Mouse (Mus musculus) bone marrow macrophage, adult 2 months (primary cell): ENCODE measurements around the gene Slc18a2. TPM values are rescaled to one million over a fixed set of nuclear protein-coding genes. Genes with fewer than 3 reads are reported as not detected.

Experiments
- H3K27ac ChIP-seq: 2 replicates; pipeline ENCODE4 v1.5.1; 2012; ENCODE audit warnings: low read depth, low read length; ENCODE audit not compliant: insufficient read depth
- H3K4me1 ChIP-seq: 2 replicates; pipeline ENCODE4 v1.6.1; 2012; ENCODE audit warnings: low read length; ENCODE audit not compliant: control insufficient read depth, insufficient read depth
- H3K4me3 ChIP-seq: 2 replicates; pipeline ENCODE4 v1.5.1; 2012; ENCODE audit warnings: mild to moderate bottlenecking, low read length, moderate library complexity; ENCODE audit not compliant: insufficient read depth
- CTCF ChIP-seq: IDR thresholded peaks from 2 replicates; pipeline ENCODE4 v1.5.1; 2012; ENCODE audit warnings: low read depth, mild to moderate bottlenecking, low read length, moderate library complexity
- POLR2A ChIP-seq: IDR thresholded peaks from 2 replicates; pipeline ENCODE4 v1.6.1; 2012; ENCODE audit warnings: mild to moderate bottlenecking, low read depth, low read length, borderline replicate concordance
- polyA plus RNA-seq: library from polyadenylated mRNA; stranded (reverse); fragments of >200 nt; gene quantifications from 2 replicates; pipeline ENCODE4 v1.2.4, GENCODE M21; 2012; ENCODE audit not compliant: missing spikeins, insufficient read depth, insufficient read length

The Slc18a2 gene
- polyA plus RNA-seq, 1 experiment = 0.43 TPM

GRCm38 (mm10) chr19:59273190-59273589 lies 12.5 kb downstream of the Slc18a2 start:
- Histone ChIP-seq H3K4me1 (no peaks in the 10 kb centered on the region), H3K27ac (no peak overlapping the region), H3K4me3 (no peak overlapping the region)
- TF ChIP-seq CTCF (no peak), POLR2A (no peak)

- H3K27ac ChIP-seq = no peak overlapping the region
- H3K4me3 ChIP-seq = no peak overlapping the region
- no peak for TF ChIP-seq POLR2A
- TF ChIP-seq CTCF = no peak
- no peaks in the 10 kb centered on the region for H3K4me1 ChIP-seq
Measured at GRCm38 (mm10) chr19:59276354-59276753, 15.7 kb downstream of the Slc18a2 start.

GRCm38 (mm10) chr19:59280841-59281240 lies 20.1 kb downstream of the Slc18a2 start:
- TF ChIP-seq CTCF = no peak
- TF ChIP-seq POLR2A = no peak

GRCm38 (mm10) chr19:59282001-59282400 lies 21.3 kb downstream of the Slc18a2 start:
- TF ChIP-seq CTCF (no peak), POLR2A (no peak)
- Histone ChIP-seq H3K4me1 (no peaks in the 10 kb centered on the region), H3K4me3 (no peak overlapping the region), H3K27ac (no peak overlapping the region)

More at GRCm38 (mm10) chr19:59280841-59281240, 20.1 kb downstream of the Slc18a2 start:
- H3K4me3 ChIP-seq = no peak overlapping the region
- no peak overlapping the region for H3K27ac ChIP-seq
- H3K4me1 ChIP-seq = no peaks in the 10 kb centered on the region

- H3K27ac ChIP-seq = no peak overlapping the region
- no peak for TF ChIP-seq POLR2A
- no peak for TF ChIP-seq CTCF
- no peaks in the 10 kb centered on the region for H3K4me1 ChIP-seq
- no peak overlapping the region for H3K4me3 ChIP-seq
Measured at GRCm38 (mm10) chr19:59289042-59289441, 28.3 kb downstream of the Slc18a2 start.

- no peak overlapping the region for H3K4me3 ChIP-seq
- no peak overlapping the region for H3K27ac ChIP-seq
- TF ChIP-seq CTCF = no peak
- TF ChIP-seq POLR2A = no peak
- no peaks in the 10 kb centered on the region for H3K4me1 ChIP-seq
Measured at GRCm38 (mm10) chr19:59289811-59290210, 29.1 kb downstream of the Slc18a2 start.

- TF ChIP-seq CTCF (no peak), POLR2A (no peak)
- Histone ChIP-seq H3K27ac (no peak overlapping the region), H3K4me3 (no peak overlapping the region), H3K4me1 (no peaks in the 10 kb centered on the region)
Measured at GRCm38 (mm10) chr19:59292183-59292839, 31.6 kb downstream of the Slc18a2 start.

GRCm38 (mm10) chr19:59315308-59315707 lies 54.6 kb downstream of the Slc18a2 start:
- no peak overlapping the region for H3K4me3 ChIP-seq
- TF ChIP-seq POLR2A (no peak), CTCF (no peak)
- no peak overlapping the region for H3K27ac ChIP-seq
- peaks cover 11% of the 10 kb centered on the region for H3K4me1 ChIP-seq

- no peak for TF ChIP-seq POLR2A
- TF ChIP-seq CTCF = no peak
- H3K4me1 ChIP-seq = peaks cover 4% of the 10 kb centered on the region
Measured at GRCm38 (mm10) chr19:59316571-59316970, 55.9 kb downstream of the Slc18a2 start.

GRCm38 (mm10) chr19:59321990-59322389 lies 61.3 kb downstream of the Slc18a2 start, which contains the start of gene Rps12-ps3:
Rps12-ps3 (plus strand) TSS chr19:59322290.
- Histone ChIP-seq H3K4me1 (no peaks in the 10 kb centered on the region), H3K27ac (no peak within 1 kb of the TSS), H3K4me3 (no peak within 1 kb of the TSS)
- TF ChIP-seq CTCF = no peak
- no peak for TF ChIP-seq POLR2A

More at GRCm38 (mm10) chr19:59316571-59316970, 55.9 kb downstream of the Slc18a2 start:
- Histone ChIP-seq H3K27ac (no peak overlapping the region), H3K4me3 (no peak overlapping the region)

GRCm38 (mm10) chr19:59330816-59331225 lies 70.1 kb downstream of the Slc18a2 start:
- H3K27ac ChIP-seq = no peak overlapping the region
- no peaks in the 10 kb centered on the region for H3K4me1 ChIP-seq
- no peak for TF ChIP-seq CTCF
- no peak for TF ChIP-seq POLR2A
- H3K4me3 ChIP-seq = no peak overlapping the region
